Mouse (Mus musculus): ENCODE data around the gene Phlda3. TPM values are rescaled to one million over a fixed set of nuclear protein-coding genes. Genes with fewer than 3 reads are reported as not detected.

Phlda3 gene
- polyA plus RNA-seq, 1 experiment = 37.2 TPM

DNA sequence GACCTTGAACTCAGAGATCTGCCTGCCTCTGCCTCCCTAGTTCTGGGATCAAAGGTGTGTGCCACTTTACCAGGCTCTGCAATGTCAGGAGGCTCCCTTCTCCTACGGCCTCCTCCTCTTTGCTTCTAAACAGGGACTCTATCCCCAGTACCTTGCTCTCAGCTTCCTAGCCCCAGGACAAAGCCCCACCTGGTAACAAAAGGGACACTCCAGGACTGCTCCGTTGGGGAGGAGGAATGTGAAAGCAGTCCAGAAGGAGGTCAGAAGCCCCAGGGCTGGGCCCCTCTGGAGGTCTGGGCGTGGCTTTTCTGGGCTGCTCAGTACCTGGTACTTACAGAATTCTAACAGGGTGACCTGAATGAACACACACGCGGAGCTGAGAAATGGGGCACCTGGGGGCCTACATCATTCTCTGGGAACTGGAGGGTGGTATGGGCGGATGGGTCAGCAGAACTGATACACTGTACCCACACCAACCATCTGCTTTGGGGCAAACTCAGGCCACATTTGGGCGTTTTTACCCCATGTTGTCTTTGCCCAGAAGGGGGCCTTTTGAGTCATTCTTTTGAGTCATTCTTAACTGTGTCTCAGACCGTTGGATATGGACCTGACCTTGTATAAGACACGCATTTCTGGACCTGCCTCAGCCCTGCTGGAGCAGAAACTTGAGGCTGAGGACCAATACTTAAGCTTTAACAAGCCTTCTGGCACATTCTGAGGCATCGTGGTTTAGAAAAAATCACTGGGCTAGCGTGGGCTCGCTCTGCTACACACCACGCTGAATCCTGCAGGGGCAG, 26.4 kb downstream of the Phlda3 start:
- H3K36me3 ChIP-seq (ENCODE audit: control insufficient read depth, insufficient read depth, low read length) = no peaks in the 10 kb centered on the region
- no peak for DNase-seq
- H3K4me3 ChIP-seq (ENCODE audit: insufficient read depth, low read depth, low read length) = no peak overlapping the region
- no peaks in the 10 kb centered on the region; the same call in 1 of the 2 replicates for H3K27me3 ChIP-seq (replicated peaks; ENCODE audit: control insufficient read depth, insufficient read depth, low read length)
- no peaks in the 10 kb centered on the region for H3K4me1 ChIP-seq (ENCODE audit: control insufficient read depth, insufficient read depth, low read length)
- TF ChIP-seq CTCF (conservative IDR thresholded peaks at IDR 0.05; ENCODE audit: insufficient read depth, insufficient read length, low read depth, low read length) = no peak
- no peak for TF ChIP-seq POLR2A (IDR thresholded peaks at IDR 0.05; ENCODE audit: low read depth, low read length)
- WGBS = 80% methylated on average over 13 of the region's 13 CpGs
- no peak overlapping the region for H3K27ac ChIP-seq (ENCODE audit: insufficient read depth, low read depth, low read length)

DNA sequence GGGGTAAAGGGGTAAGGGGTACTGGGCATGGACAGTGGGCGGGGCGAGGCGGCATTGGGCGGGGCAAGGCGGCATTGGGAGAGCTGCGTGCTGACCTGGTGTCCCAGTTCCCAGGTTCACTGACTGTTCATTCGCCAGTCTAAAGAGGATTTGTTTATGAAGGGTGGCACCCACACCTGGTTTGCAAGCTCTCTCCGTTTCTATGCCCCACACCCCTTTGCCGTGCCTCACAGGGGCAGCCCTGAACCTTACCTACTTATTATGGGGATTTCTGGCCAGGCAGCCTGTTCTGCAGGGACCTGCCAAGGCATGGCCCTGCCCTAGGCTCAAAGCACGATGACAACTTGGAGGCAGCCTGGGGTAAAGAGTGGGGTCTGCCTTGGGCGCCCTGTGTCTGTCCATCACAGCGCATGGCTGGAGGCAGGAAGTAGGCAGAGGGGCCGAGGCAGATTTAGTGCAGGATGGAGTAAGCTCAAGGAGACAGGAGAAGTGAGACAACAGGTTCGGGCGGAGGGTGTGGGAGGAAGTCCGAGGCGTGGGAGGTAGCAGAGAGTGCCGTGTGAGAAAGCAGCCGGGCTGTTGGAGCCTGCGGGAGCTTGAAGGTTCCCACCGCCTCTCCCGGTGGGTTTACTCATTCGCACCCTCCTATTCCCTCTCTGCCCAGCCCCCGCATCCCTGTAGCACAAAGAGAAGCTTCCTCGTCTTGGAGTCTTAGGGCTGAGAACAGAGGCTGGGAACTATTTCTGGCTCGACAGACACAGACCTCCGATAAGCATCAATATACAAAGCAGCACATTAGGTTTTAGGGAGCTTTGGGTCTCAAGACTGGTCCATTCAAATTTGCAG, 27.7 kb downstream of the Phlda3 start:
- TF ChIP-seq POLR2A (IDR thresholded peaks at IDR 0.05; ENCODE audit: low read depth, low read length) = no peak
- TF ChIP-seq CTCF (conservative IDR thresholded peaks at IDR 0.05; ENCODE audit: insufficient read depth, insufficient read length, low read depth, low read length) = no peak
- Histone ChIP-seq H3K4me1 (ENCODE audit: control insufficient read depth, insufficient read depth, low read length) (no peaks in the 10 kb centered on the region), H3K27me3 (replicated peaks; ENCODE audit: control insufficient read depth, insufficient read depth, low read length) (no peaks in the 10 kb centered on the region; the same call in 1 of the 2 replicates), H3K36me3 (ENCODE audit: control insufficient read depth, insufficient read depth, low read length) (no peaks in the 10 kb centered on the region), H3K27ac (ENCODE audit: insufficient read depth, low read depth, low read length) (no peak overlapping the region), H3K4me3 (ENCODE audit: insufficient read depth, low read depth, low read length) (peak overlapping the region; percentile 12; the same call in 1 of the 2 replicates)
- WGBS = 14% methylated on average over 27 of the region's 27 CpGs
- no peak for DNase-seq

DNA sequence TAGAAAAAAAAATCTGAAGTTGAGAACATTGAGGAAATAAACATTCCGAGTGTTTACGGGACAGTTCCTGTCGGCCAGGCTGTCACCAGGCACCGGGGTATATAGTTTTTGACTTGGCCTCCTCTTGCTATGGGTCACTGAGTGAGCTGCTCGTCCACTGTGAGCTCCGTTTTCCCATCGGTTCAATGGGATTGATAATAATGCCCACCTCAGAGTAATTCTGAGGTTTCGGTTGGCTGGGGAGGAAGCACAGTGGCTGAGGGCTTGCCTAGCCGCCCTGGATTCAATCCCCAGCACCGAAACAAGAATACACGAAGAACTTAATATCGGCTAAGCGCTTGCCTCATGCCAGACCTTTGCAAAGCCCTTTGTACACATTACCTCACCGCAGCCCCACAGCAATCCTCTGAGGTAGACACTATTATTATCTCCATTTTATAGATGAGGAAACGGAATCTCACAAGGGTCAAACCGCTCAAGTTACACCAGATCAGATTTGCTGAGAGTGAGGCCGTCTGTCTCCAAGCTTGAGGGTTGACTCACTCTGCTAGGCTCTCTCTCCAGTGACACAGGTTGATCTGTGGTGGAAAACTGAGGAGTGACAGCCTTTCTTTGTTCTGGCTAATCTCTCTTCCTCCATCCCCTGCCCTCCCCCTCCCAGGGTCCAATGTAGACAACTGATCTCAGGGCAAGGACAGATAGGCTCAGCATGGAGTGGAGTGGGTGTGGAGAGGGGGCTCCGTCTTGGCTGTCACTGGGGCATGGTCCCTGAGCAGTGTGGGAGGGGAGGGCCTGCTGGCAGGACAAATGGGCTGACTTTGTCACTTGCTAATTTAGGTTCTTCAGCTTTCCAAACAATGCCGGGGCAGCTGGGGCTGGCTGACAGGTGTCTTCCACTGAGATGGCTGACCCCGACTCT, 28.6 kb downstream of the Phlda3 start:
- 46% methylated on average over 20 of the region's 20 CpGs for WGBS
- Histone ChIP-seq H3K4me1 (ENCODE audit: control insufficient read depth, insufficient read depth, low read length) (no peaks in the 10 kb centered on the region), H3K27me3 (replicated peaks; ENCODE audit: control insufficient read depth, insufficient read depth, low read length) (no peaks in the 10 kb centered on the region; the same call in 1 of the 2 replicates), H3K36me3 (ENCODE audit: control insufficient read depth, insufficient read depth, low read length) (no peaks in the 10 kb centered on the region), H3K4me3 (ENCODE audit: insufficient read depth, low read depth, low read length) (no peak overlapping the region), H3K27ac (ENCODE audit: insufficient read depth, low read depth, low read length) (no peak overlapping the region)
- no peak for DNase-seq
- TF ChIP-seq CTCF (conservative IDR thresholded peaks at IDR 0.05; ENCODE audit: insufficient read depth, insufficient read length, low read depth, low read length) (no peak), POLR2A (IDR thresholded peaks at IDR 0.05; ENCODE audit: low read depth, low read length) (no peak)

DNA sequence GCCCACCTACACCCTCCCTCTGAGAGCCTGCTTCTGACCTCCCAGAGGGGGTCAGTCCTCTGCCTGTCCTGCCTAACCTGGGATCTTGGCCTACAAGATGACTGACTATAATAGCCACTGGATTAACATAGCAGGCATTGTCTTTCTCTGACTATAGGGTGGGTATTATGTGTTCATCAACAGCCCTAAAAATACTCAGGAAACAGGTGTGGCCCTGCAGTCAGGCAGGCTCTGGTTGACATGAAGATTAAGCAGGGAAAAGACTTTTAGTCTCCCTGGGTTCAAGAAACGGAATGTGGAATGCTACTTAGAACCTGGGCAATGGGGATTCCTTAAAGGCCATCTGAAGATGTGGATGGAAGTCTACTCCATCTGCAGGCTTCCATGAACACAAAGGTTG, 32.6 kb downstream of the Phlda3 start:
- Histone ChIP-seq H3K4me1 (ENCODE audit: control insufficient read depth, insufficient read depth, low read length) (no peaks in the 10 kb centered on the region), H3K27ac (ENCODE audit: insufficient read depth, low read depth, low read length) (no peak overlapping the region), H3K36me3 (ENCODE audit: control insufficient read depth, insufficient read depth, low read length) (no peaks in the 10 kb centered on the region), H3K27me3 (replicated peaks; ENCODE audit: control insufficient read depth, insufficient read depth, low read length) (no peaks in the 10 kb centered on the region; the same call in 1 of the 2 replicates), H3K4me3 (ENCODE audit: insufficient read depth, low read depth, low read length) (no peak overlapping the region)
- no peak for DNase-seq
- 80% methylated on average over 1 of the region's 1 CpGs for WGBS
- no peak for TF ChIP-seq POLR2A (IDR thresholded peaks at IDR 0.05; ENCODE audit: low read depth, low read length)
- TF ChIP-seq CTCF (conservative IDR thresholded peaks at IDR 0.05; ENCODE audit: insufficient read depth, insufficient read length, low read depth, low read length) = no peak

DNA sequence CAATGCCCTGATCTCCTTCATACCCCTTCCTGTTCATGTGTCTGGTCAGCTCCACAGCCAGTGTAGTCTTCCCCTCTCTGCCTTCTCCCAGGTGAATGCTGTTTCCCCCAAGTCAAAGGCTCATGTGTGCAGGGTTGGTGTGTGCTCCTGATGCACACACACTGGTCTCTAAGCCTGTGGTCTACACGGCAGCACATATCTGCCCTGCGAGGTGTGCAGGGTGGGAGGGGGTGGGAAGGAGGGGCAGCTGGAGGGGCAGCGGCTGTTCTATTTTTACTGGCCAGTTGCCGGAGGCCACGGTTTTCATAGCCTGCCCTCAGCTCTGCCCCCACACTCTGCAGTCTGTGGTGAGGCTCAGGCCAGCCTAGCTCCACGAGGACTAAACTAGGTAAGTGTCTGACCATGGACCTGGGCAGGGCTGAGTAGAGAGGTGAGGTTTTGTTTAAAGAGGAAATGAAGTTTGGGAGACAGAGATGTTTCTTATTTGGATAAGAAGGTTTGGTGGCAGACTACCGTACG, 33.2 kb downstream of the Phlda3 start:
- no peak overlapping the region for H3K4me3 ChIP-seq (ENCODE audit: insufficient read depth, low read depth, low read length)
- no peaks in the 10 kb centered on the region for H3K4me1 ChIP-seq (ENCODE audit: control insufficient read depth, insufficient read depth, low read length)
- H3K27me3 ChIP-seq (replicated peaks; ENCODE audit: control insufficient read depth, insufficient read depth, low read length) = no peaks in the 10 kb centered on the region; the same call in 1 of the 2 replicates
- TF ChIP-seq POLR2A (IDR thresholded peaks at IDR 0.05; ENCODE audit: low read depth, low read length) (no peak), CTCF (conservative IDR thresholded peaks at IDR 0.05; ENCODE audit: insufficient read depth, insufficient read length, low read depth, low read length) (no peak)
- WGBS = 61% methylated on average over 8 of the region's 8 CpGs
- H3K36me3 ChIP-seq (ENCODE audit: control insufficient read depth, insufficient read depth, low read length) = no peaks in the 10 kb centered on the region
- DNase-seq = no peak
- H3K27ac ChIP-seq (ENCODE audit: insufficient read depth, low read depth, low read length) = no peak overlapping the region

DNA sequence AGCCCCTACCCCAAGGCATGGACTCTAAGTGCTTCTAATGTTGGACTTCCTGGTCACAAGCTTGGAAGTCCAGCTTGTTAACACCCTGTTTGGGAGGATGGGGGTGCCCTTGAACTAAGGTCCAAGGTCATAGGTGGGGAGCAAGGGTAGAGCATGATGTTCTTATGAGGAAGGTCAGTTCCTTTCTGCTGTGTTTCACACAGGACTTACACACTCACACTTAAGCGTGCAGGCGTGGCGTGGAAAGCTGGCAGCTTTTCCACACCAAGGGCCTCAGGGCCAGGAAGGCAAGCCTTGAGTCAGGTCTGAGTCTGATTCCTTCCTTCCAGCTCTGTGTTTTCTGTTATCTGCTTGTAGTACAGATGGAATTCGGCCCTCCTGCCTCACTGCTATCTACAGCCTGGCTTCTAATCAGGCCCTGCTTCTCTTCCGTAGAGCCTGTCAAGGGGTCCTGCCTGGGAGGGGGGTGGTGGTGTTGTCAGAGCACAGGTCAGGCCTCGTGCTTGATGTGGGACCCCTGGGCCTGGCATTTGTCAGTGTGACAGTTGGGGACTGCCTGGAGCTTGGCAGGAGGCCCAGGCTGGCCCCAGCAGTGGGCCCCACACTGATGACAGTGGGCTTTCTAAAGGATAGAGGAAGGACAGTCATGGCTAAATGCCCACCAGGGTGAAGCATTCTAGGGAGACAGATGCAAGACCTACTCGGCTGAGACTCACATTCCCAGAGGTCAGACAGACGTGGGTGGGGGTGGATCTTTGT, 34.5 kb downstream of the Phlda3 start:
- no peak overlapping the region for H3K4me3 ChIP-seq (ENCODE audit: insufficient read depth, low read depth, low read length)
- H3K36me3 ChIP-seq (ENCODE audit: control insufficient read depth, insufficient read depth, low read length) = no peaks in the 10 kb centered on the region
- no peak for DNase-seq
- TF ChIP-seq CTCF (conservative IDR thresholded peaks at IDR 0.05; ENCODE audit: insufficient read depth, insufficient read length, low read depth, low read length) (no peak), POLR2A (IDR thresholded peaks at IDR 0.05; ENCODE audit: low read depth, low read length) (no peak)
- H3K27me3 ChIP-seq (replicated peaks; ENCODE audit: control insufficient read depth, insufficient read depth, low read length) = no peaks in the 10 kb centered on the region
- WGBS = 75% methylated on average over 8 of the region's 8 CpGs
- H3K27ac ChIP-seq (ENCODE audit: insufficient read depth, low read depth, low read length) = no peak overlapping the region
- H3K4me1 ChIP-seq (ENCODE audit: control insufficient read depth, insufficient read depth, low read length) = no peaks in the 10 kb centered on the region

Measured in kidney, adult 2 months (tissue).